Mouse (Mus musculus) hematopoietic stem cell, adult 5-6 weeks (primary cell): Measurements from ENCODE around the gene Gpr18. TPM values are rescaled to one million over a fixed set of nuclear protein-coding genes. Genes with fewer than 3 reads are reported as not detected.

Experiments
- ATAC-seq, 2 experiments: fragments of 125-278 bp in 1 of 2; replicated peaks in 1 of 2; 2 replicates each; pipeline ENCODE4 v1.8.0; 2016 to 2017; ENCODE audit warnings: inconsistent platforms in 2 of 2, mild to moderate bottlenecking in 2 of 2, moderate number of reproducible peaks in 2 of 2, low read depth in 1 of 2, moderate TSS enrichment in 1 of 2; ENCODE audit not compliant: low FRiP score in 2 of 2, poor library complexity in 2 of 2, severe bottlenecking in 2 of 2, insufficient read depth in 1 of 2, low TSS enrichment in 1 of 2
- total RNA-seq: library from RNA; stranded (forward); fragments of 172-1452, 232-1000 nt; gene quantifications from 2 replicates; pipeline ENCODE4 v1.2.3, GENCODE M21; 2017

Gpr18 gene
- 0.60 and 2.1 TPM in 2 replicates for total RNA-seq

- peak; percentile 31 to 53 for ATAC-seq
Measured at GRCm38 (mm10) chr14:121915621-121916020, at the start of gene Gpr18. Gene Gpr18, minus strand, starts transcription at chr14:121915781.

DNA sequence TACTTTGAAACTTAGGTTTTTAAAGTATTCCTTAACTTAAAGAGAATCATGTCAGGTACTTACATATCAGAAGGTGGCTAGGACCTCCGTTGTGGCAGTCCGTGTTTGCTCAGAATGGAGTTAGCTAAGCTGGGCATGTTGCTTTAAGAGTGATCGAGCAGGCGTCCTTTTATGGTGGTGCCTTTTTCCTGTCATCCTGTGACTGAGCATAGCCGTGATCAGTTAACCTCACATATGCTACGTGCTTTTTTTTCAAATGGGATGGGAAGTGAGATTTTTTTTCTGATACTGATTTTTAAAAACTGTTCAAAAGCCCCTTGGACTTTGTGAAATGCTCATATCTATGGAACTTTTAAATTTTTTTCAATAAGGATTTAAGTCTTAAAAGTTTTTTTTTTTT is 49.4 kb upstream of the Gpr18 start, which contains the start of gene Gpr183:
Gpr183 (minus strand) TSS at position 206 of the 400 bp plus-strand sequence.
- ATAC-seq = no peak

DNA sequence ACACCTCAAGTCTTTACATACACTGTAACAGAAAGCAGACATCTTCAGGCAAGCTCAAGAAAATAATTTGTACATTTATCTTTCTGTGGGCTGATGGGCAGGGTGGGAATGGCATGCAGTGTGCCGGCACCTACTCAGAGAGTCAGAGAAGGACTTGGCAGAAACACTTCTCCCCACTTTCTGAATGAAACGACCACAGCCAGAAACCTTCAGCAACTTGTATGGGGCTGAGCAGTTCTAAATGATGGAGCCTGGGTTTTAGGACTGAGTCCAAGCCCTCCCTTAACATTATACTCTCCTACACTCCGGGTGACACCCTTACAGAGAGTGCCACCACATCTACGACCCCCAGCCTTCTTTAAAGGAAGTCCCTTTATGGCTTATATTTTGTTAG is 48.4 kb upstream of the Gpr18 start:
- no peak for ATAC-seq

DNA sequence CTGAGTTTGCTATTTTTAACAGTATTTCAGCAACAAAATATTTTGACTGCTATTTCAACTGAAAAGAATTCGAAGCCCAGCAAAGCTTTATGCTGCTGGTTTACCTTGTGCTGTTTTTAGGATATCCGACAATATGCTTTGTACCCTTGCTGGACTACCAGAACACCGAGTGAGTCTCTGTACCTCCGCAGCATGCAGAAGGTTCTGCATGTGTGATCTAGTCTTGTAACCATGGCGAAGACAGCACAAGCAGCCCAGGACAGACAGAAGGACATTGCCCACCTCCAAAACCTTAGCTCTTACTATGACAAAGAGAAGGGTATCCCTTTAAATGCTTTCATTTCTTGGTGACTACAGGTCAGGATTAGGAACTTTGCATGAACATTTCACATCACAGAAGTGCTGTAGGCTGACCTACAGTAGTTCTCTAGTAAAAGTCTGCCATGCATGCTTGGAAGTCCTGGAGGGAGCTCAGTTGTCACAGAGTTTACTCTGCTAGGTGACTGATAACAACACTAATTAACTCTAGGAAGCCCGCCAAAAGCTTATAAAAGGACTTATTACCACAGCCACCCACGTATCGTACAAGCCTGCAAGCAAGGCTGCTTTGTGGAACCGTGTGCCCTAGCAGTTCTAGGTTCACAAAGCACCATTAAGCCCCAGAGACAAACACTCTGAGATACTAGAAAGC is 47.8 kb upstream of the Gpr18 start:
- ATAC-seq = no peak

GRCm38 (mm10) chr14:121962128-121962890 is 46.7 kb upstream of the Gpr18 start:
- no peak for ATAC-seq

DNA sequence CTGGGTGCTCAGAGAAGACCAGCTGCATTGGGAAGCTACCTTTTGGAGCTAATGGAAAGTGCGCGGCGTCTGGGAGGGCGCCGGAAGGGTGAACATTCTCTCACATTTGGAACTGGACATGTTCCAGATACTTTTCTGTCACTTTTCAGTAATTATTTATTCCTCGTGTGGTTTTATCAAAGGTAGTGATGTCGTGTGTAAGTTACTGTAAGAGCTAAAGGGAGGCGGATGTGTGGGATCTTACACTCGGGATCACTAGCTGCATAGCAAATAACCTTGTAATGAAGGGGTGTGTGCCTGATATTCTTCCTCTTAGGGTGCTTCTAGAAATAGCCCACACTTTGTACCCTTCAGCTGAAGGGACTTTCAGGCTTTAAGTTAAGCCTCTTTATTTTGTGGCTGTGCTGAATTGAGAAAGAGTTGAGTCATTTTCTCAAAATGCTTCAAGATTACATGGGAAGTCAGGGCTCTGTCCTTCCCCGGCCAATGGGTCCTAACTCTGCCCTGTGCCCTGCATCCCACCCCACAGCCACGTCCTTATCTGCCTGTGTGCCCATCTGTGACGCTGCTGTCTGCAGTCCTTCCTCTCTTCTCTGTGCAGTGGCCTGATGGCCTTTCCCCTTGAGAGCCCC is 46.0 kb upstream of the Gpr18 start:
- ATAC-seq = peak in 1 of 2 experiments; percentile 23; a peak in 1 of 4 replicates

DNA sequence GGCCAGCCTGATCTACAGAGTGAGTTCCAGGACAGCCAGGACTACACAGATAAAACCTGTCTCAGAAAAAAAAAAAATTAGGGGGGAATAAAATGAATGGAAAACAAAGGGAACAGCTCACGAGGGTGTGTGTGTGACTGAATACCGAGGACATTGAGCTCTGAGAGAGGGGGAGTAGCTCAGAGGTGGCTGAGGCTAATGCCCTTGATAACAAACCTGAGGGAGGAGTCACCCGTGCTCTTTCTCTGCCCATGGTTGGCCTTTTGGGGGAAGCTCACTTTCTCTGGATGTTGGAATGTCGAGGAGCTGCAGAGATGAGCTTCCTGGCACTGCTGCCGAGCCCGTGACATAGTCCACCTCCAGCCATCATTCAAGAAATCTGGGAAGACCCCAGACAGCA is 45.4 kb upstream of the Gpr18 start:
- no peak for ATAC-seq

- ATAC-seq = peak; percentile 29 to 34; a peak in 3 of 4 replicates
Measured at GRCm38 (mm10) chr14:121960531-121960930, 45.0 kb upstream of the Gpr18 start.

GRCm38 (mm10) chr14:121960031-121960430 is 44.5 kb upstream of the Gpr18 start:
- no peak for ATAC-seq

DNA sequence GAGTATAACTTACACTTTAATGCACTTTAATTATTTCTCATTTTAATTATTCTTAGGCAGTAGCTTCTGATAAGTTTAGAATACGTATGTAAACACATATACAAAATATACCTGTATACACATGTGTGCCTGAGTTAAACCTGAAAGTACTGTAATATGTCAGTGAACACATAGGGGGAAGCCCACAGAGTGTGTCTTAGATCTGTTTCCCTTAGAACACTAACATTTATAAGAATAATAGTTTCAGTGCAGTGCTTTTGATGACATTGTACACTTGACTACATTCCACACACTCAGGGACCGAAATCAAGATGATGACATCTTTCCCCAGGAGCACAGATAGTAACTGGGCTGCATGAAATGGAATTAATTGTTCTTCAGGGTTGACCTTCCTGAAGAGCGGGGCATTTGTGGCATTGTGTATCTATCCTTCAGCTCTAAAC is 44.0 kb upstream of the Gpr18 start:
- no peak for ATAC-seq

DNA sequence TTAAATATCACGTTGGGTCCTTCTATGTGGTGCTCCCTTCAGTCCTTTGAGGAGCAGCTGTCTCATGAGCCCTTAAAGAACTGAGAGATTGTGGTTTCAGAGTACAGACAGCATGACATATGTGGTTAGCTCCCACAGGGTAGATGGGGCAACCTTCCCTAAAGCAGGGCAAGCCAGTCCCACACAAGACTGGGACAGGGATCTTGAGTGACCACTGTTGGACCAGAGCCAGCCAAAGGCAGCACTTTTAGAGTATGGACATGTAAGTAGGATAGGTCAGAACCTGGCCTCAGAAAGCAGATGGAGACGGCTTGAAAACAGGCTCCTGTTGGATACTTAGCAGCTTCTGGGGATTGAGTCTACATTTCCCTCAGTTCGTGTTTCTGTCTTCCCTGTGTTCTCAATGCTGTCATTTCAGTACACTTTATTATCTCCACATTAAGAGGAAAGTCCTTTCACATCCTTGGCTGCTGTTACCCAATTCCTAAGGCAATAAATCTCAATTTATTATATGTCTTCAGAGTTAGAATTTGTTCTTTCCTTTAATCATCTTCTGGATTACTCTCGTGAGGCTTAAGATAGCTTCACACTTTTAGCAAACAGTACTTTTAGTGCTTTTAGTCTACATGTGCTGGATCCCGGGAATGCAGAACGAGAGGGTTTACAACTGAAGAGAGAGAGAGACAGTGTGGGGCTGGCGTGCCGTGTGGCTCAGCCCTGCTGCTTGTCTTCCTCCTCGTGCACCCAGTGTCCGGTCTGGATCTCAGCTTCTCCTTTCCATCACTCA is 43.4 kb upstream of the Gpr18 start:
- ATAC-seq = peak in 1 of 2 experiments; percentile 30; a peak in 1 of 4 replicates

- ATAC-seq = no peak
Measured at GRCm38 (mm10) chr14:121958041-121958750, 42.6 kb upstream of the Gpr18 start.

DNA sequence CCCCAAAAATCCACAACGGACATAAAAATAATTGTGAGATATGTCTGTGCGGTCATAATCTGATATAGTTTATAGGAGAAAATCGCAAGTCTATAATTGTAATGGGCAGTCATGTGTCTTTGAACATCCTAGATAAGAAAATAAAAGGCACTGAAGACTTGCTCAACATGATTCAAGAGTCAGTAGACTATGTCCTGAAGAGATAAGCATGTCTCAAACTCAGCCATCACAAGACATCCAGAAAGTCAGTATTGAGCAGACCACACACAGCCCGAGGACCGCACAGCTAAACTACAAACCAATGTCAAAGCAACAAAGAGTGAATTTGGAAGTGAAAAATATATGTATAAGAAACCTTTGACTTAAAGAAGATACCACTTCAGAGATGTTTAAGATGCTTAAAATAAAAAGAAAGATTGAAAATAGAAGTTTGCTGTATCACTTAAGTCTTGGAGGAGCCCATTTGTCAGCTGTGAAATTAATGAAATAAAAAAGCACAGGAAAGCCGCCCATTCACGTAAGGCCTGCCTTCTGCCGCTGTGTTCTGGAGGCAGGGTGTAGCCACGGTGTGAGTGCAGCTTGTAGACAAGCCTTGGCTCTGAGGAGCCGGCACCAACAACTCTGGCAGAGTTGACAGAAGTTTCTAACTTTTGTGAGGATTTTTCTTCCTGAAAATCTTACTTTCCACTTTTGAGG is 41.7 kb upstream of the Gpr18 start:
- ATAC-seq = no peak

- ATAC-seq = no peak
Measured at GRCm38 (mm10) chr14:121956291-121956690, 40.7 kb upstream of the Gpr18 start.

- peak in 1 of 2 experiments; percentile 27; a peak in 1 of 4 replicates for ATAC-seq
Measured at GRCm38 (mm10) chr14:121955176-121955795, 39.7 kb upstream of the Gpr18 start.

GRCm38 (mm10) chr14:121954608-121955007 is 39.0 kb upstream of the Gpr18 start:
- ATAC-seq = no peak
